Mouse (Mus musculus): Measurements from ENCODE around the gene Rsl1.
"Not testable (repeated sequence)": the region's sequence is repeated elsewhere in the genome, so short reads cannot be mapped to it uniquely, and the experiment has no call there.

The Rsl1 gene

GRCm38 (mm10) chr13:67172991-67173722, at the start of gene Rsl1:
Gene Rsl1 (plus strand): TSS chr13:67173182.
- DNase-seq: peak; percentile 94

- DNase-seq: no peak
Observed at GRCm38 (mm10) chr13:67124460-67124859, 48.5 kb upstream of the Rsl1 start.

DNA sequence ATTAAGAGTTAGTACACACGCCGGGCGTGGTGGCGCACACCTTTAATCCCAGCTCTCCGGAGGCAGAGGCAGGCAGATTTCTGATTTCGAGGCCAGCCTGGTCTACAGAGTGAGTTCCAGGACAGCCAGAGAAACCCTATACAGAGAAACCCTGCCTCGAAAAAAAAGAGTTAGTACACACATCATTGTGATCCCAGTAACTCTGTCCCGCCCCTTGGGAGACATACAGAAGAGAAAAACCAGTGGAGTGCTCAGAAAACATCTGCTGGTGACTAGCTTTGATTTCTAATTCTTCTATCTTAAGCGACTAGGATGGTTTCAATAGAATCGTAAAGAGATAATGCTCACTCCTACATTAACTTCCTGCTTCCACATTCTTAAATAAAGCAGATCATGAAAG, 45.5 kb upstream of the Rsl1 start:
- not testable (repeated sequence) for DNase-seq

DNA sequence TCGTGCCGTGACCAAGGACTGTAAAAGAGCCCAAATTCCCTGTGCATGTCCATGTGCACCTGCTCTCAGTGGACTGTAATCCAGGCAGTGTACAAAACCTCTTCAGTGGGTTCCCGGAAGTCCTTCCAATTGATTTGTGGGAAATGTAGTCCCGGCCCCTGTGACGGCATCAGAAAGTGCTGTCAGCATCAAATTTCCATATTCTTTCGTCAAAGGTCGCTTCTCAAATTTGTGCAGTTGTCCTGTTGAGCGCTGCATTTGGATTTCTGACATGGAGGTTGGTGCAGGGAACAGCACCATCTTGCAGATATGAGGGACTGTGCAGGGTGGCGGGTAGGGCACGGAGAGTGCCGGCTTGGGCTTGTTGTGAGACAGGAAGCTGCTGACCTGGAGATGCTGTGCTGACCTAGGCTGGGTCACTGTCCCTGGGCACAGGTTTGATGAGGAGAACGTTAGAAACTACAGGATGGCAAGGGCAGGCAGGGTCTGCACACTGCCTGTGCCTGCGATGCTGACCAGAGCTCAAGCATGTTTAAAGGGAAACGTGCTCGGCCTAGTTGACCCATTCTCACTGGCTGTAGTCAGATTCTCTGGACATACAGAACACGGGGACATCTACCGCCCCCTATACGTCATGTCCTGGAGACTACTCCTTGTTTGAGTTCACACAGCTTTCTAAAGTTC, 44.8 kb upstream of the Rsl1 start:
- peak; percentile 94 for DNase-seq

- DNase-seq: not testable (repeated sequence)
Observed at GRCm38 (mm10) chr13:67166122-67166521, 6.9 kb upstream of the Rsl1 start.

DNA sequence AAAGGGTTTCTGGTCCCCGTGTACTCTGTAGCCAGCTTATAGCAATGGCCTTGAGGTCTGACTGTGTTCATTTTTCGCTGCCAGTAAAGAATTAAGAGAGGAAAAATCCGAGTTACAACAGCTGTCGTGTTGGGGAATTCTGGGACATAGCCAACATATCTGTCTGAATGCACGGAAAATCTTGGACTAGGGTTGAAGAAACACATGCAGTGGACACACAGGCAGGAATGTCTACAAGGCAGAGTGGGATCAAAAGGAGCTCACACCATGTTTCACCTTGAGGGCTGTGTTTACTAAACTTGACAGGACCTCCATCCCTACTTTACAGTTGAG, 707 bp downstream of the Rsl1 start:
- DNase-seq: no peak

DNA sequence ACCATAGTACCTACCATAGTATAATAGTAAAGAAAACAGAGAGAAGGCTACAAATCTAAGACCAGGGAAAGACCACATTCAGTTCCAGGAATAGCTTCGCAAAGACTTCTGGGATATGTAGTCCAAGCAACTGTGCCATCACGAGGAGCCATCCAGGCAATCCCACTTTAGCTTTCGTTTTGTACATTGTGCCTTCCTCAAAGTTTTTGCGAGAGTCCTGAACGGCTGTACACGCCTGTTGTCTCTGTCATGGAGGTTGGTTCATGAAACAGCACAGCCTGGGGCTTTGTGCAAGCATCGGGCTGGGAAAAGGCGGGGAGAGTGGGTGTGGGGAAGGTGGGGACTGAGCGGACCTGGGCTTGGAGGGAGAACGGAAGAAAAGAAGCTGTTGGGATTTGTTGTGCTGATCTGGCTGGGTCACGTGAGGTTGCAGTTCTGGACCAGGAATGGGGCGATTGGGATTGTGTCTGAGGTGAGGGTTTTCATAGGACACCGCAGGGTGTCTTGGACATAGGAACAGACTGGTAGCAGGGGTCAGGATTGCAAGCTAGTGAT, 21.4 kb downstream of the Rsl1 start, which contains the start of gene Zfp455:
Gene Zfp455 (plus strand): TSS at position 167 of the 555 bp plus-strand sequence.
- peak; percentile 86 for DNase-seq

- DNase-seq: no peak
Observed at GRCm38 (mm10) chr13:67201656-67202055, 28.7 kb downstream of the Rsl1 start.

DNA sequence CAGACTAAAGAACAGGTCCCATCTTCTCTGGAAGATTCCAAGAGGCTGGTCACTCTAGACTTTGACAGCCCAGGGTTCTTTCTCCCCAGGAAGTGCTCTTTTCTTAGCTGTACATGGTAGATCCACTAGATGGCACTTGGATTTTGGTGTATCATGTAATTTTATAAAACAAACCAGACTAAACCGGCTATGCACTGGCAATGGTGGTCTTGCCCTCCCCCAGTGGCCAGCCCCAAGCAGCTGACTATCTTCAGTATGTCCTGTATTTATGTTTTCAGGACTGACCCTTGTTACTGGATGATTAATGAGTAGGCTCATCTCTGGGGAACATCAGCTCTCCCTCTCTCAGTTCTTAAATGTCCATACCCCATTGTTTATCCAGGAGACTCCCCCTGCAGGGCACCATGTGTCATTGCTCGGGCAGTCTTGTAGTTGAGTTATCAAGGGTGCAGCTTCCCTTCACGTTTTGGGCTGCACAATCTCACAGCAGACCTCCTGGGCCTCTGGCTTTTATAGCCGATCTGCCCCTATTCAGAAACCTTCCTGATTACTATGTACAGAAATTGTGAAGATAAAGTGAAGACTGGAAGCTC, 41.1 kb downstream of the Rsl1 start:
- no peak for DNase-seq
